Mouse (Mus musculus): ENCODE data around the gene Rbms3.

DNA sequence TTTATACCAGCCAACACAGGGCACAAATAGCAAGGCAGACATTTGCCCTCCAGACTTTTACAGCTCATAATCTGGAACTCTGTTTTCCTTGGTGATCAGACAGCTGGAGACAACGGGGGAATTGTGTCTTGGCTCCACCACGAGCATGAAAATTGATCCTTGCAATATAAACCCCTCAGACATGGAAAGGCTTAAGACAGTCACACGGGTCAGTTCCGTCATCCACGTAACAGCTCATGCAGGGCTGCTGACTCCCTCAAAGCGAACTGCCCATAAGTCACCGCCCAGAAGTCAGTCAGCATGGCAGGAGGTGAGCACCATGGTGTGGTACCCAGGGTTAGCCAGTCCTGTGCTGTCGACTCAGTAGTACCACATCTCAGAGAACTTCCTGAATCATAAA is 794.8 kb downstream of the Rbms3 start:
- no peak for TF ChIP-seq POLR2A (IDR thresholded peaks at IDR 0.05; ENCODE audit: low read depth, low read length)
- no peak for TF ChIP-seq CTCF (conservative IDR thresholded peaks at IDR 0.05 in 1 of 2, IDR thresholded peaks at IDR 0.05 in 1 of 2; ENCODE audit: low read depth in 2 of 2, low read length in 2 of 2)
- no peak for TF ChIP-seq EP300 (IDR thresholded peaks at IDR 0.05; ENCODE audit: low read length)
- no peak for TF ChIP-seq TCF12 (IDR thresholded peaks at IDR 0.05; ENCODE audit: low read depth, low read length)
- TF ChIP-seq E2F4 (IDR thresholded peaks at IDR 0.05; ENCODE audit: insufficient replicate concordance, low read depth, low read length), result no peak
- no peak for TF ChIP-seq RAD21 (IDR thresholded peaks at IDR 0.05; ENCODE audit: low read depth, low read length)
- no peak for TF ChIP-seq HCFC1 (IDR thresholded peaks at IDR 0.05; ENCODE audit: low read depth, low read length)
- TF ChIP-seq SIN3A (IDR thresholded peaks at IDR 0.05; ENCODE audit: low read length), result no peak
- TF ChIP-seq TBP (conservative IDR thresholded peaks at IDR 0.05; ENCODE audit: low read depth, low read length), result no peak
- TF ChIP-seq ZKSCAN1 (IDR thresholded peaks at IDR 0.05; ENCODE audit: borderline replicate concordance, low read depth, low read length), result no peak
- TF ChIP-seq ZC3H11A (IDR thresholded peaks at IDR 0.05; ENCODE audit: low read depth, low read length), result no peak
- TF ChIP-seq MEF2A (IDR thresholded peaks at IDR 0.05; ENCODE audit: borderline replicate concordance, low read depth, low read length), result no peak
- no peak for TF ChIP-seq PAX5 (IDR thresholded peaks at IDR 0.05; ENCODE audit: low read length)
